Mouse (Mus musculus) kidney, embryonic 16.5 days (tissue): ENCODE results near the gene Bcar1. TPM values are rescaled to one million over a fixed set of nuclear protein-coding genes. Genes with fewer than 3 reads are reported as not detected.

ENCODE experiments used
- ATAC-seq: fragments of 200-750 bp; cut with Nextera tagmentation; 2 replicates; pipeline ENCODE4 v1.8.0; 2017; ENCODE audit warnings: moderate TSS enrichment; ENCODE audit not compliant: low FRiP score, low TSS enrichment
- H3K27ac ChIP-seq: fragments of 300-500 bp; sonication (generic); 2 replicates; pipeline ENCODE4 v1.5.1; 2014; ENCODE audit warnings: low read length
- H3K27me3 ChIP-seq: fragments of 300-500 bp; sonication (generic); 2 replicates; pipeline ENCODE4 v1.6.1; 2014; ENCODE audit warnings: low read length, control low read depth, mixed read lengths; ENCODE audit not compliant: insufficient read depth
- H3K36me3 ChIP-seq: fragments of 300-500 bp; sonication (generic); 2 replicates; pipeline ENCODE4 v1.6.1; 2014; ENCODE audit warnings: low read length, control low read depth, mixed read lengths; ENCODE audit not compliant: insufficient read depth
- H3K4me1 ChIP-seq: fragments of 300-500 bp; sonication (generic); 2 replicates; pipeline ENCODE4 v1.6.1; 2014; ENCODE audit warnings: low read length, control low read depth, mixed read lengths; ENCODE audit not compliant: insufficient read depth
- H3K4me2 ChIP-seq: fragments of 300-500 bp; sonication (generic); replicated peaks from 2 replicates; pipeline ENCODE4 v1.6.1; 2014; ENCODE audit warnings: low read depth, low read length
- H3K4me3 ChIP-seq: fragments of 300-500 bp; sonication (generic); 2 replicates; pipeline ENCODE4 v1.5.1; 2014; ENCODE audit warnings: mild to moderate bottlenecking, low read length
- H3K9ac ChIP-seq: fragments of 300-500 bp; sonication (generic); replicated peaks from 2 replicates; pipeline ENCODE4 v1.6.1; 2014; ENCODE audit warnings: low read length
- H3K9me3 ChIP-seq: fragments of 300-500 bp; sonication (generic); 2 replicates; pipeline ENCODE4 v1.6.1; 2016; ENCODE audit warnings: low read length, control low read depth
- WGBS: fragments of 180-500 bp; shearing (Covaris S2); extraction: QIAGEN DNeasy Blood & Tissue Kit; methylation state at CpG from one replicate; pipeline ENCODE4 v1.1.7; 2014; 5-methylcytosine and 5-hydroxymethylcytosine counted together
- polyA plus RNA-seq: library from polyadenylated mRNA; unstranded; fragments of >200 nt; fragmentation: Nextera tagmentation; extraction: Ambion mirVana; gene quantifications from 2 replicates; pipeline ENCODE4 v1.2.1, GENCODE M21; 2015

The Bcar1 gene
- polyA plus RNA-seq, 1 experiment from 2014 or later = 49.6 TPM

DNA sequence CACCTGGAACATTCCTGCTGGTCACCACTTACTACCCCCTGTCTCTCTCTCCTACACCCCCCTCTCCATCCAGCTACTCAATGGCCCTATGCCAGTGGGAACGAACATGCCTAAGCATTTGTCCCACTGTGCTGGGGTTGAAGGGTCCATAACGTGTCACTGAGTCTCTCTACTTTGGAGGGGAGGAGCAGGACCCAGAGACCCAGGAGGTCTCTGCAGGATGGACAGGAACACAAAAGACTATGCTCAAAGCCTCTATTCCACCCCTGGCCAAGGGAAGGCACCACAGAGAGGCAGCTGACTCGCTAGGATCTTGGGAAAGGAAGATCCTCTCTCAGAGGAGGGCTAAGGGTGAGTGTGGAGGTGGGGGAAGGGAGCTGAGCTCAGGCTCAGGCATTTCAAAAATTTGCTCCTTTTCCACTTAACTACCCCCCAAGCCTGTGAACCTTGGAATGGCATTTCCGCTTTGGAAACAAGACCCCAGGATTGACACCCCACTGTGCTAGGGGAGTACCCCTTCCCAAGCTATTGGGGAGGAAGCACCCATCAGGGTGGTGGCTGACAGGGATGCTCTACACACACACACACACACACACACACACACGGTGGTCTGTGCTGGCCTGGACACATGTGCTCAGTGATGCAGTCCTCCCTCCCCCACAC is 9.9 kb downstream of the Bcar1 start:
- Histone ChIP-seq H3K9ac (peak overlapping the region; percentile 33; the same call in 1 of the 2 replicates), H3K27ac (peak overlapping the region; percentile 92), H3K27me3 (no peaks in the 10 kb centered on the region), H3K4me3 (no peak overlapping the region), H3K4me1 (peaks cover 81% of the 10 kb centered on the region), H3K36me3 (no peaks in the 10 kb centered on the region), H3K4me2 (peak overlapping the region; percentile 39), H3K9me3 (no peaks in the 10 kb centered on the region)
- WGBS = 8% methylated on average over 5 of the region's 5 CpGs
- ATAC-seq = peak; percentile 16

DNA sequence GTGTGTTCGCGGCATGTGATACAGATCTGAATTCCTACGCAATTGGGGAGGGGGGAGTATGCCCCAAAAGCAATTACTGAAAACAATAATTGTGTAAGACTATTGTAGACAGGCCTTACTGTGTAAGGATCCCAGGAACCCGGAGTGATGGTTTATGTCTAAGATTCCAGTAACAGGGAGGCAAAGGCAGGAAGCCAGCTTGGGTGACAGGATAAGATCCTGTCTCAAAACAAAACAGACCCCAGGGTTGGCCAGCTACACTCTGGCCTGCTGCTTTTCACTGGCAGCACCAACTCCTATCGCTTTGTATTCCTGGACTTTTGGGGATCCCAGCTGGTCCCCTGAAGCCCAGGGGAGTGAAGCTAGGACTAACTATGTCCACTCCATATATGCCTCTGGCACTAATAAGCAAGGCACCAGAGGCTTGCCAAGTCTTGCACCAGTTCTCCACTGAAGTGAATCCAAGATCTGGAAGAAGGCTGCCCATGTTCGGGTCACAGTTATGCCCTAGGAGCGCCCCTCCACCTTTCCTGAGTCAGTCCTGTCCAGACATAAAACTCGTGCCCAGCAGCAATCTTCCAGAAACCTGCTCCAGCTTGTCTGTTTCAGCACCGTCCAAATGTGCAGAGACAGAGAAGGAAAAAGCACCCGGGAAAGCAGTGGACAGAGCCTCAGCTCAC is 11.1 kb downstream of the Bcar1 start:
- 19% methylated on average over 10 of the region's 10 CpGs for WGBS
- Histone ChIP-seq H3K27ac (peak overlapping the region; percentile 92), H3K27me3 (no peaks in the 10 kb centered on the region), H3K9ac (peak overlapping the region; percentile 33), H3K4me3 (peak overlapping the region; percentile 82), H3K9me3 (no peaks in the 10 kb centered on the region), H3K36me3 (no peaks in the 10 kb centered on the region), H3K4me2 (peak overlapping the region; percentile 72), H3K4me1 (peaks cover 89% of the 10 kb centered on the region)
- 0 out of 2 replicates have a peak, but pooled peaks have one; percentile 0 for ATAC-seq

DNA sequence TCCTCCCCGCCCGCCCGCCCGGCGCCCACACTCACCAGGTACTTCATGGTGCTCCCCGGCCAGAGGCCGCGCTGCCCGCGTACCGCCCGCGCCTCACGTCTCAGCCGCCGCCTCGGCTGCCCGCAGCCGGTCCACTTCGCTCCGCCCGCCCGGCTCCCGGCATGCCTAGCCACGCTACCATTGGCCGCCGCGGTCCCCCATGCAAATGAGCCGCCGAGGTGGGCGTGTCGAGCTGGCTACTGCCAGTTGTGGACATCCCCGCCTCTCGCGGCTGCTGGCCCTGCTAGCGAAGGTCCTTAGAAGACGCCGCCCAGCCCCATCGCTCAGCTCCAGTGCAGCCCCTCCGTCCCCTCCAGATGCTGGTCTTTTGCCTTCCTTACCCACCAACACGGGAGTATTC is 11.6 kb downstream of the Bcar1 start:
- H3K4me1 ChIP-seq = peaks cover 90% of the 10 kb centered on the region
- H3K36me3 ChIP-seq = no peaks in the 10 kb centered on the region
- peak overlapping the region; percentile 82 for H3K4me3 ChIP-seq
- peak; percentile 90 for ATAC-seq
- peak overlapping the region; percentile 93 for H3K9ac ChIP-seq
- H3K4me2 ChIP-seq = peak overlapping the region; percentile 72
- H3K9me3 ChIP-seq = no peaks in the 10 kb centered on the region
- no peaks in the 10 kb centered on the region for H3K27me3 ChIP-seq
- peak overlapping the region; percentile 92 for H3K27ac ChIP-seq
- WGBS = 0% methylated on average over 32 of the region's 41 CpGs

DNA sequence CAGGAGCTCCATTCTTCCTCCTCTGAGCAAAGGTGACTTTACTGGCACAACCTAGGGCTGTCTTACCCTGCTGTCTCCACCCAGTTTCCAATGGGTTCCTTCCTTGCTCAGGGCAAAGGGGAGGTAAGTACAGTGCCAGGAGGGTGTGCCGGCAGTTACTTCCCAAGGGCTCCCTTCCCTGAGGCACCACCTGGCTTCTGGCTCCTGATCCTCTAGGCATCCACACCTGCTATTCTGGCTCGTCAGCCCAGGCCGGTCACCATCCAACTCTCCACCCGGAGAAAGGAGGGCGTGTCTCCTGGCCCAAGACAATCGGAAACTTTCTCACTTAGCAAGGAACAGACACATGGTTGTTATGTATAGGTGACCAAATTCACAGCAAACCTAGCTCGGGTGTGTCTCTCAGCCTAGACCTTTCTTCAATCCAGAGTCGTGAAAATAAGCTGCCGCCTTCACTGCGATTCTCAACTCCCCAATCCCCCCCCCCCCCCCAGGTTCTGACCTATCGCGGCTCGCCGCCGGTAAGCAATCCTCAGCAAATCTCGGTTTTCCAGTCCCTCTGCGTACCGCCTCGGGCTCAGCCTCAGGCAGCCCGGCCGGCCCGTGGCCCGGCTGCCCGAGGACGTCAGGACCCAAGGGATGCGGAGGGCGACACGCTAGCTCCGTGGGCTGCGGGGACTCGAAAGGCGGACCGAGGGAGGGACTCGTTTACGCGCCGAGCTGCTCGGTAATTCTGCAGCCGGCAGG is 12.2 kb downstream of the Bcar1 start:
- under 1% methylated on average over 39 of the region's 39 CpGs for WGBS
- Histone ChIP-seq H3K4me1 (peaks cover 90% of the 10 kb centered on the region), H3K4me2 (peak overlapping the region; percentile 72)

DNA sequence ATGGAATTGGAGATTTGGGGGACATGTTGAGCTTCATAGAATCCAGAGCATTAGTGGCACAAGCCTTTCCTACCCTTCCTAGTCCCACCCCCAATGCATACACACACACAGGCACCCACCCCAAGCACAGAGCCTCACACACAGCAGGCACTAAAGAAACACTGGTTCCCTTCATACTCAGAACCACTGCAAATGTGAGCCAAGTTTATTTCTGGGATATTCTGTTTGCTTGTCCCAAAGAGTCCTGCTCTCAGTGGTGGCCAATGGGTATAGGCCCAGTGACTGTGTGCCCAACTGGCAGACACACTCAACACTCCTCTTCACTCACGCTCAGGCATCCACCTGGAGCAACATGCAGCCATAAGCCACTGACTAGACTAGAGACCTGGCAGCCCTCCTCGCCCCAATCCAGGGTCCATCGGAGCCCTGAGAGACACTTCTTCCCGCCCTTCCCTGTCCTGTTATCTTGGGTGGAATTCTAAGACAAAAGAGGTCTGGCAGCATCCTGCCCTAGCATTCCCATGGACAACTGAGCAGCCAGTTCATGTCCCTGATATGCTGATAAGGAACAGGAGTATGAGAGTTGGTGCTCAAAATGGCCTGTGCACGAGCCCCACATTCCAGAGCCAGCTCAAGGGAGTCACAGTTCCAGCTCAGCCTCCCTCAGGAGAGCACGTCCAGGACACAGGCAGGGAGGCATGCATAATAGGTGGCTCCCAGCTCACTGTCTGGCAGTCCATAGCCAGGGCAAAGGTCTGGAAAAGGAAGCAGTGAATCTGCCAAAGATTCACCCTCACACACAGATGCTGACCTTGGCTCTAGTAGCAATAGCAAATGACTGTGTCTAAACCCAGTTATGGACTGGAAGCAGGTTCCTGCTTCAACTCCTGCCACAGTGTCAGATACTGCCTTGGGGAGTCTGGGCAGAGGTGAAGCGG is 14.1 kb downstream of the Bcar1 start:
- Histone ChIP-seq H3K4me2 (peak overlapping the region; percentile 72), H3K4me1 (peaks cover 77% of the 10 kb centered on the region), H3K9me3 (no peaks in the 10 kb centered on the region), H3K27ac (peak overlapping the region; percentile 70), H3K4me3 (peak overlapping the region; percentile 12; the same call in 1 of the 2 replicates), H3K36me3 (no peaks in the 10 kb centered on the region), H3K9ac (peak overlapping the region; percentile 93), H3K27me3 (no peaks in the 10 kb centered on the region)
- WGBS = 42% methylated on average over 7 of the region's 7 CpGs
- peak; percentile 16; the same call in 1 of the 2 replicates for ATAC-seq

More for the DNA sequence above, 12.2 kb downstream of the Bcar1 start:
- no peak for ATAC-seq
- Histone ChIP-seq H3K27me3 (no peaks in the 10 kb centered on the region), H3K4me3 (peak overlapping the region; percentile 82), H3K9me3 (no peaks in the 10 kb centered on the region), H3K36me3 (no peaks in the 10 kb centered on the region), H3K9ac (peak overlapping the region; percentile 93), H3K27ac (peak overlapping the region; percentile 84)

DNA sequence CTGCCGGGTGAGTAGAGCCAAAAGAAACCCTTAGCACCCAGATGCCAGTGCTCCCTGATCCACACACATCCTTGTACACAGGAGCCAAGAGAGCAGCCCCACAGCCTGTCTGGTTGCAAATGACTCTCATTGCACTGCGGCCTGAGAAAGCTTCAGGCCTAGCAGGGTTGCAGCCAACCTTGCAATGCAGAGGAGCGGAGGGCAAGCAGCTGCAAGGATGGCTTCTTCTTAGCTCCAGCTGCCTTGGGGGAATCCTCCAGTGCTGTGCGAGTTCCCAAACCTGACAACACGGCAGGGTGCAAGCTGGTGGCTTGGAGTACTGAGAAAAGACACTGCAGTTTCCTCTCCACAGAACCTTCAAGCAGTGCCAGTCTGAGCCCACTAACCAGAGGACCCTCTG is 15.1 kb downstream of the Bcar1 start:
- Histone ChIP-seq H3K4me2 (no peak overlapping the region), H3K9ac (no peak overlapping the region; the same call in 1 of the 2 replicates), H3K27me3 (no peaks in the 10 kb centered on the region), H3K27ac (no peak overlapping the region), H3K4me1 (peaks cover 67% of the 10 kb centered on the region), H3K36me3 (no peaks in the 10 kb centered on the region), H3K9me3 (no peaks in the 10 kb centered on the region), H3K4me3 (no peak overlapping the region)
- WGBS = 76% methylated on average over 5 of the region's 5 CpGs
- ATAC-seq = no peak

DNA sequence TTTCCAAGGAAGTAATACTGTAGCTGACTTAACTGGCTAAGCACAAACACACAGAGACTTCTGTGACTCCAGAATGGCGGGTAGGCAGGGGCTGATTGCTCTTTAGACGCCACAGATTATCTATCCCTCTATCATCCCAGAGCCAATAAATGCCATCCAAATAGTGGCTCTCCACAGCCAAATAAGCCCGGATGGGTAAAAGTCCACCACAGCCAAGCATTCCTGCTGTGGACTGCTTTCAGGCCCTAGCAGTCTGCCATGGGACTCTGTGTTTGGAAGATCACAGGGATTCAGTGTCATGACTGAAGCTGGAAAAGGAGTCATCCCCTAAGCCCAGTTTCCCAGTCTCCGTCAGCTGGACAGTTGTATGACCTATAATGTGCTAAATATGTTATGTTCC is 16.1 kb downstream of the Bcar1 start:
- no peak overlapping the region for H3K9ac ChIP-seq
- no peaks in the 10 kb centered on the region for H3K27me3 ChIP-seq
- H3K27ac ChIP-seq = no peak overlapping the region
- no peaks in the 10 kb centered on the region for H3K9me3 ChIP-seq
- H3K4me1 ChIP-seq = peaks cover 57% of the 10 kb centered on the region
- no peak overlapping the region for H3K4me2 ChIP-seq
- no peak overlapping the region for H3K4me3 ChIP-seq
- H3K36me3 ChIP-seq = no peaks in the 10 kb centered on the region
- 71% methylated on average over 4 of the region's 4 CpGs for WGBS
- ATAC-seq = no peak

DNA sequence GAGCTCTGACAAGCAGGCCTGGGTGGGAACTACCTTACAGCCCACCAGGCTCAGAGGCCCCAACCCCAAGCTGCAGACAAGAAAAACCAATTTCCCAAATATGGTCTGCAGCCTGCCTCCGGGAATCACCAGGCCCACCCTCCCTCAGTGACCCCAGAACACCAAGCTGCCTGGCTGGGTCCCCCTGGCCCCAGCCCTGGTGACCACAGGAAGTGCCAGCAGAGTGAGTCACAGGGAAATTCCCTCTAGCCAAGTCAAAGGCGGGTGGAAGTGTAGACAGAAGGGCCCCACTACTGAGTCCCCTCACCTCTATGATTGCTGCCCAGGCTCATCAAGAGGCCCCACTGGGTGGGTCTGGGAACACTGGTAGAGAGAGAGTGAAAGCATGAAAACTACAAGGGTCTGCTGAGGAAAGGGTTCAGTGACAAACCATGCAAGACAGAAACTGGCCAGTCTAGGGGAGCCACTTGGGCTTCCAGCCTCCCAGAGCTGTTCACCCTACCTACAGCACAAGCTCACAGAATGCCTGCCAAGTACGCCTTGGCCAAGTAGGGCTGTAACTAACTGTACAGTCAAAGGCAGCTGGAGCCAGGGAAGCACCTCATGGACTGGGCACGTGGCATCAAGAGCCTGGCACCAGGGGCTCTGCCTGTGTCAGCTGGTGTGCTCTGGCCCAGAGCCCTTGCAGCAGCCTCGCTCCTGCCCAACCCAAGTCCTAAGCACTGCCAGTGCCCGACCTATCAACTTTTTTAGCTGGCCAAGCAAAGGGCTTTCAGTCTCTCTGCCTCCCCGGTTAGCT is 17.3 kb downstream of the Bcar1 start:
- no peaks in the 10 kb centered on the region for H3K9me3 ChIP-seq
- peak overlapping the region; percentile 37 for H3K9ac ChIP-seq
- WGBS = 43% methylated on average over 7 of the region's 7 CpGs
- H3K4me3 ChIP-seq = no peak overlapping the region
- peak overlapping the region; percentile 87 for H3K27ac ChIP-seq
- H3K27me3 ChIP-seq = no peaks in the 10 kb centered on the region
- no peaks in the 10 kb centered on the region for H3K36me3 ChIP-seq
- peak; percentile 64 for ATAC-seq
- H3K4me2 ChIP-seq = 0 out of 2 replicates have a peak overlapping the region, but pooled peaks have one; percentile 12
- H3K4me1 ChIP-seq = peaks cover 53% of the 10 kb centered on the region
